Mouse (Mus musculus) hindbrain, embryonic 13.5 days (tissue): ENCODE measurements around the gene Il4i1. TPM values are rescaled to one million over a fixed set of nuclear protein-coding genes. Genes with fewer than 3 reads are reported as not detected.
A peak's percentile ranks its signal among the peaks of the same experiment; 100 is the strongest.

Experiments used
- ATAC-seq: fragments of 200-750 bp; cut with Nextera tagmentation; 2 replicates; pipeline ENCODE4 v1.8.0; 2017; ENCODE audit warnings: moderate TSS enrichment; ENCODE audit not compliant: low FRiP score
- H3K27ac ChIP-seq: fragments of 300-500 bp; sonication (generic); 2 replicates; pipeline ENCODE4 v1.5.1; 2015; ENCODE audit warnings: inconsistent platforms, mild to moderate bottlenecking, moderate library complexity
- H3K27me3 ChIP-seq: fragments of 300-500 bp; sonication (generic); 2 replicates; pipeline ENCODE4 v1.6.1; 2015; ENCODE audit warnings: mild to moderate bottlenecking, inconsistent platforms
- H3K36me3 ChIP-seq: fragments of 300-500 bp; sonication (generic); 2 replicates; pipeline ENCODE4 v1.6.1; 2015; ENCODE audit warnings: mild to moderate bottlenecking, inconsistent platforms
- H3K4me1 ChIP-seq: fragments of 300-500 bp; sonication (generic); replicated peaks from 2 replicates; pipeline ENCODE4 v1.6.1; 2015; ENCODE audit warnings: inconsistent platforms
- H3K4me2 ChIP-seq: fragments of 300-500 bp; sonication (generic); 2 replicates; pipeline ENCODE4 v1.6.1; 2015; ENCODE audit warnings: inconsistent platforms, mild to moderate bottlenecking, moderate library complexity
- H3K4me3 ChIP-seq: fragments of 300-500 bp; sonication (generic); 2 replicates; pipeline ENCODE4 v1.5.1; 2015; ENCODE audit warnings: mild to moderate bottlenecking, inconsistent platforms
- H3K9ac ChIP-seq: fragments of 300-500 bp; sonication (generic); 2 replicates; pipeline ENCODE4 v1.6.1; 2015; ENCODE audit warnings: mild to moderate bottlenecking, inconsistent platforms
- H3K9me3 ChIP-seq: fragments of 300-500 bp; sonication (generic); 2 replicates; pipeline ENCODE4 v1.6.1; 2016; ENCODE audit warnings: inconsistent platforms
- WGBS: fragments of 180-500 bp; shearing (Covaris S2); methylation state at CpG from one replicate; pipeline ENCODE4 v1.1.7; 2015; 5-methylcytosine and 5-hydroxymethylcytosine counted together
- polyA plus RNA-seq: library from polyadenylated mRNA; unstranded; fragments of >200 nt; fragmentation: Nextera tagmentation; extraction: Ambion mirVana; gene quantifications from 2 replicates; pipeline ENCODE4 v1.2.1, GENCODE M21; 2015

The Il4i1 gene
- polyA plus RNA-seq, 1 experiment from 2014 or later, result 1.6 TPM

GRCm38 (mm10) chr7:44839491-44840191, 23.5 kb downstream of the Il4i1 start:
- H3K27me3 ChIP-seq, result peaks cover 46% of the 10 kb centered on the region
- H3K4me2 ChIP-seq, result peak overlapping the region; percentile 59
- H3K9ac ChIP-seq, result peak overlapping the region; percentile 69
- peak overlapping the region; percentile 36 for H3K4me3 ChIP-seq
- peaks cover 44% of the 10 kb centered on the region for H3K36me3 ChIP-seq
- ATAC-seq, result peak; percentile 62
- no peaks in the 10 kb centered on the region for H3K9me3 ChIP-seq
- no peak overlapping the region for H3K27ac ChIP-seq
- peaks cover 19% of the 10 kb centered on the region for H3K4me1 ChIP-seq
- WGBS, result under 1% methylated on average over 58 of the region's 58 CpGs

DNA sequence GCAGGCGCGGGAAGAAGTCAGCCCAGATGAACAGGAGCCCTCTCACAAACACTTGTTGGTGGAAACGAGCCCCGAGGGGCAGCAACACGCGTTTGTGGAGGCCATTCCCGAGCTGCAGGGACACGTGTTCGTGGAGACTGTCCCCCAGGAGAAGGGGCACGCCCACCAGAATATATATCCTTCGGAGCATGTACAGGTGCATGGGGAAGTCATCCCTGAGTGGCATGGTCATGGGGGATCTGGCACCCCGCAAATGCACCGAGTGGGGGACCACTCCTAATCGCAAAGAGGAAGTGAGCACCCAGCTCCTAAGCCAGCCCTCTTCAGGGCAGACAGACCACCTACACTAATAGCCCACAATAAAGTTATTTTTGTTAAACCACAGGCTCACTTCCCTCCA, 24.2 kb downstream of the Il4i1 start:
- 52% methylated on average over 14 of the region's 14 CpGs for WGBS
- H3K4me3 ChIP-seq, result no peak overlapping the region

GRCm38 (mm10) chr7:44841825-44842463, 25.8 kb downstream of the Il4i1 start:
- Histone ChIP-seq H3K27ac (no peak overlapping the region), H3K36me3 (peaks cover 67% of the 10 kb centered on the region), H3K4me1 (peaks cover 24% of the 10 kb centered on the region), H3K4me3 (no peak overlapping the region), H3K4me2 (no peak overlapping the region), H3K9ac (no peak overlapping the region), H3K9me3 (no peaks in the 10 kb centered on the region), H3K27me3 (peaks cover 46% of the 10 kb centered on the region)
- no peak for ATAC-seq
- 94% methylated on average over 8 of the region's 8 CpGs for WGBS

More for the DNA sequence above, 24.2 kb downstream of the Il4i1 start:
- Histone ChIP-seq H3K4me2 (peak overlapping the region; percentile 59; the same call in 1 of the 2 replicates), H3K9me3 (no peaks in the 10 kb centered on the region), H3K9ac (peak overlapping the region; percentile 69), H3K27me3 (peaks cover 46% of the 10 kb centered on the region), H3K36me3 (peaks cover 52% of the 10 kb centered on the region), H3K4me1 (peaks cover 19% of the 10 kb centered on the region), H3K27ac (no peak overlapping the region)
- ATAC-seq, result no peak

GRCm38 (mm10) chr7:44845006-44845405, 28.8 kb downstream of the Il4i1 start:
- Histone ChIP-seq H3K9me3 (no peaks in the 10 kb centered on the region), H3K27me3 (peaks cover 26% of the 10 kb centered on the region), H3K4me3 (no peak overlapping the region), H3K36me3 (peaks cover 68% of the 10 kb centered on the region), H3K9ac (no peak overlapping the region), H3K4me2 (no peak overlapping the region), H3K27ac (no peak overlapping the region), H3K4me1 (peaks cover 23% of the 10 kb centered on the region)
- ATAC-seq, result no peak
- 96% methylated on average over 10 of the region's 10 CpGs for WGBS

GRCm38 (mm10) chr7:44846804-44847203, 30.6 kb downstream of the Il4i1 start:
- Histone ChIP-seq H3K27ac (no peak overlapping the region), H3K4me2 (0 out of 2 replicates have a peak overlapping the region, but pooled peaks have one; percentile 8), H3K4me3 (peak overlapping the region; percentile 2; the same call in 1 of the 2 replicates), H3K36me3 (peaks cover 58% of the 10 kb centered on the region), H3K9ac (no peak overlapping the region), H3K27me3 (peaks cover 8% of the 10 kb centered on the region), H3K4me1 (peaks cover 31% of the 10 kb centered on the region), H3K9me3 (no peaks in the 10 kb centered on the region)
- no peak for ATAC-seq
- WGBS, result 92% methylated on average over 7 of the region's 7 CpGs

DNA sequence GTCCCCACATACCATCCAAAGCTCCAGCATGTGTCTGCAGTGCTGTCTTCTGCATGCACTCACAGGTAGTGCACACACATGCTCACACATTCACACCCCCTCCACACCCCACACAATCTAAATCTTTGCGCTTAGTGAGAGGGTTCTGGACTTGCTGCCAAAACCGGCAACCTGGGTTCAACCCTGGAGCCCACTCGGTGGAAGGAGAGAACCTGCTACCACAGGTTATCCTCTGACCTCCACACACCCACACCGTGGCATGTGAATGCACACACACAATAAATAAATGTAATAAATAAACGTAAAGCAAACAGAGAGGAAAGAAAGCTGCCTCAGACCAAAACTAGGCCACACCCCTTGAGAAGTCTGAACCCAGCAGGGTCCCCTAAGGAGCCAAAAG, 31.6 kb downstream of the Il4i1 start:
- H3K9ac ChIP-seq, result peak overlapping the region; percentile 77
- peak overlapping the region; percentile 98 for H3K27ac ChIP-seq
- peaks cover 55% of the 10 kb centered on the region for H3K36me3 ChIP-seq
- peaks cover 40% of the 10 kb centered on the region for H3K4me1 ChIP-seq
- no peaks in the 10 kb centered on the region for H3K9me3 ChIP-seq
- H3K27me3 ChIP-seq, result no peaks in the 10 kb centered on the region
- peak overlapping the region; percentile 86 for H3K4me2 ChIP-seq
- WGBS, result 81% methylated on average over 5 of the region's 5 CpGs
- no peak for ATAC-seq
- peak overlapping the region; percentile 78 for H3K4me3 ChIP-seq

GRCm38 (mm10) chr7:44848561-44849415, 32.6 kb downstream of the Il4i1 start, which contains the start of the genes Akt1s1 and Tbc1d17:
Gene Akt1s1, plus strand, starts transcription at chr7:44848991.
Gene Tbc1d17, minus strand, starts transcription at chr7:44849079.
- Histone ChIP-seq H3K4me2 (peak within 1 kb of the TSS; percentile 86), H3K9ac (peak within 1 kb of the TSS; percentile 87), H3K27me3 (no peaks in the 10 kb centered on the region), H3K27ac (peak within 1 kb of the TSS; percentile 98), H3K4me1 (peaks cover 50% of the 10 kb centered on the region), H3K4me3 (peak within 1 kb of the TSS; percentile 78), H3K36me3 (peaks cover 49% of the 10 kb centered on the region), H3K9me3 (no peaks in the 10 kb centered on the region)
- peak; percentile 87 for ATAC-seq
- whole genome bisulfite sequencing, result under 1% methylated on average over 54 of the region's 54 CpGs

GRCm38 (mm10) chr7:44849416-44850111, 33.4 kb downstream of the Il4i1 start:
- Histone ChIP-seq H3K36me3 (peaks cover 42% of the 10 kb centered on the region), H3K4me3 (peak overlapping the region; percentile 78), H3K27ac (peak overlapping the region; percentile 98), H3K4me2 (peak overlapping the region; percentile 86), H3K9ac (peak overlapping the region; percentile 87), H3K27me3 (no peaks in the 10 kb centered on the region), H3K4me1 (peaks cover 57% of the 10 kb centered on the region), H3K9me3 (no peaks in the 10 kb centered on the region)
- peak; percentile 77 for ATAC-seq
- under 1% methylated on average over 41 of the region's 41 CpGs for WGBS

DNA sequence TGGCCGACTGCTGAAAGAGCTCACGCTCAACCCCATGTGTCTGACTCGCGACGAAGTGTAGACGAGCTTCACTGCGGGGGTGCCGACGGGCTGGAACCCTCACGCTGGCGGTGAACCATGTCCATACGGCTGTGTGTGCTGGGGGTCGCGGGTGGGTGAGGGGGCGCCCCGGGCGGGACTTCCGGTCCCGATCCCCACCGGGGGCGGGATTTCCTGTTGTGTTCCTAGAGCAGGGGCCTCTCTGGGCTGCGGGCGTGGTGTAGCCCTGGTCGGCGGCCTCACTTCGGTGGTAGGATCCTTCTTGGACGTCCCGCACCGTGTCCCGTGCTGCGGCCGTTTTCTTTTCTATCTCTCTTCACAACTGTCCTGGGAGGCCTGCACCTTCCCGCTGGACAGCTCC, 34.0 kb downstream of the Il4i1 start:
- peak; percentile 32 for ATAC-seq
- Histone ChIP-seq H3K4me3 (peak overlapping the region; percentile 78), H3K9me3 (no peaks in the 10 kb centered on the region), H3K4me2 (peak overlapping the region; percentile 86), H3K27ac (peak overlapping the region; percentile 98), H3K9ac (peak overlapping the region; percentile 87), H3K4me1 (peaks cover 63% of the 10 kb centered on the region), H3K36me3 (peaks cover 36% of the 10 kb centered on the region), H3K27me3 (no peaks in the 10 kb centered on the region)
- under 1% methylated on average over 31 of the region's 33 CpGs for WGBS

GRCm38 (mm10) chr7:44850789-44851624, 34.8 kb downstream of the Il4i1 start:
- peak overlapping the region; percentile 87 for H3K9ac ChIP-seq
- H3K27ac ChIP-seq, result peak overlapping the region; percentile 98
- H3K27me3 ChIP-seq, result no peaks in the 10 kb centered on the region
- WGBS, result 84% methylated on average over 8 of the region's 8 CpGs
- H3K4me1 ChIP-seq, result peaks cover 66% of the 10 kb centered on the region
- peak overlapping the region; percentile 78 for H3K4me3 ChIP-seq
- peak overlapping the region; percentile 86 for H3K4me2 ChIP-seq
- H3K36me3 ChIP-seq, result peaks cover 27% of the 10 kb centered on the region
- no peak for ATAC-seq
- no peaks in the 10 kb centered on the region for H3K9me3 ChIP-seq
